Mouse (Mus musculus) midbrain, postnatal 0 days (tissue): Measurements from ENCODE around the gene Borcs8. TPM values are rescaled to one million over a fixed set of nuclear protein-coding genes. Genes with fewer than 3 reads are reported as not detected.
A peak's percentile ranks its signal among the peaks of the same experiment; 100 is the strongest.

Experiments
- ATAC-seq: fragments of 200-750 bp; cut with Nextera tagmentation; 2 replicates; pipeline ENCODE4 v1.8.0; 2017; ENCODE audit warnings: moderate number of reproducible peaks, mild to moderate bottlenecking, moderate TSS enrichment, moderate library complexity; ENCODE audit not compliant: low FRiP score
- DNase-seq: peaks from one replicate; pipeline ENCODE4 v3.0.0-alpha.2; 2015; ENCODE audit warnings: low spot score
- H3K27ac ChIP-seq: fragments of 300-500 bp; sonication (generic); 2 replicates; pipeline ENCODE4 v1.5.1; 2014; ENCODE audit warnings: low read depth, mild to moderate bottlenecking, low read length, mixed read lengths
- H3K27me3 ChIP-seq: fragments of 300-500 bp; sonication (generic); 2 replicates; pipeline ENCODE4 v1.6.1; 2014; ENCODE audit warnings: low read length, control low read depth, mixed read lengths; ENCODE audit not compliant: insufficient read depth
- H3K36me3 ChIP-seq: fragments of 300-500 bp; sonication (generic); 2 replicates; pipeline ENCODE4 v1.6.1; 2014; ENCODE audit warnings: low read length, control low read depth, mixed read lengths; ENCODE audit not compliant: insufficient read depth
- H3K4me1 ChIP-seq: fragments of 300-500 bp; sonication (generic); 2 replicates; pipeline ENCODE4 v1.6.1; 2014; ENCODE audit warnings: mild to moderate bottlenecking, control low read depth, antibody characterized with exemption, low read length, mixed read lengths; ENCODE audit not compliant: insufficient read depth
- H3K4me2 ChIP-seq: fragments of 300-500 bp; sonication (generic); 2 replicates; pipeline ENCODE4 v1.6.1; 2014; ENCODE audit warnings: low read depth, mild to moderate bottlenecking, low read length, mixed read lengths; ENCODE audit not compliant: poor library complexity, severe bottlenecking
- H3K4me3 ChIP-seq: fragments of 300-500 bp; sonication (generic); 2 replicates; pipeline ENCODE4 v1.5.1; 2014; ENCODE audit warnings: low read depth, mild to moderate bottlenecking, low read length, moderate library complexity
- H3K9ac ChIP-seq: fragments of 300-500 bp; sonication (generic); replicated peaks from 2 replicates; pipeline ENCODE4 v1.6.1; 2014; ENCODE audit warnings: mild to moderate bottlenecking, low read length, moderate library complexity, mixed read lengths; ENCODE audit not compliant: poor library complexity, severe bottlenecking
- H3K9me3 ChIP-seq: fragments of 300-500 bp; sonication (generic); 2 replicates; pipeline ENCODE4 v1.6.1; 2016; ENCODE audit warnings: low read length, control low read depth
- CTCF ChIP-seq: IDR thresholded peaks from 2 replicates; pipeline ENCODE4 v1.5.1; 2016; ENCODE audit warnings: antibody characterized with exemption, mild to moderate bottlenecking
- WGBS: fragments of 180-500 bp; shearing (Covaris S2); extraction: QIAGEN DNeasy Blood & Tissue Kit; methylation state at CpG from one replicate; pipeline ENCODE4 v1.1.7; 2014; 5-methylcytosine and 5-hydroxymethylcytosine counted together
- polyA plus RNA-seq: library from polyadenylated mRNA; unstranded; fragments of >200 nt; fragmentation: Nextera tagmentation; extraction: Ambion mirVana; gene quantifications from 2 replicates; pipeline ENCODE4 v1.2.1, GENCODE M21; 2015
- total RNA-seq: library from RNA; depleted of rRNA; stranded (reverse); fragments of >200 nt; gene quantifications from 2 replicates; pipeline ENCODE4 v1.2.3, GENCODE M21; 2014

Gene Borcs8
- total and polyA plus RNA-seq, 2 experiments from 2014 or later: 49.8 to 91.1 TPM

GRCm38 (mm10) chr8:70137890-70138289, 1.4 kb upstream of the Borcs8 start:
- WGBS: 76% methylated on average over 4 of the region's 4 CpGs
- peaks cover 33% of the 10 kb centered on the region for H3K36me3 ChIP-seq
- no peak overlapping the region for H3K27ac ChIP-seq
- no peaks in the 10 kb centered on the region for H3K9me3 ChIP-seq
- DNase-seq (no peak), ATAC-seq (no peak)
- peak overlapping the region; percentile 77 for H3K4me2 ChIP-seq
- no peak overlapping the region for H3K4me3 ChIP-seq
- H3K27me3 ChIP-seq: no peaks in the 10 kb centered on the region
- no peak for TF ChIP-seq CTCF
- 0 out of 2 replicates have a peak overlapping the region, but pooled peaks have one; percentile 9 for H3K9ac ChIP-seq
- H3K4me1 ChIP-seq: peaks cover 7% of the 10 kb centered on the region

- H3K9me3 ChIP-seq: no peaks in the 10 kb centered on the region
- ATAC-seq: no peak
- peaks cover 30% of the 10 kb centered on the region for H3K36me3 ChIP-seq
- DNase-seq: peak; percentile 4
- peak overlapping the region; percentile 58 for H3K4me3 ChIP-seq
- peak overlapping the region; percentile 73 for H3K9ac ChIP-seq
- H3K4me2 ChIP-seq: peak overlapping the region; percentile 77
- peaks cover 7% of the 10 kb centered on the region for H3K4me1 ChIP-seq
- peak overlapping the region; percentile 83 for H3K27ac ChIP-seq
- H3K27me3 ChIP-seq: no peaks in the 10 kb centered on the region
- no peak for TF ChIP-seq CTCF
- 8% methylated on average over 9 of the region's 9 CpGs for WGBS
These were observed 682 bp downstream of the Borcs8 start for GRCm38 (mm10) chr8:70139981-70140380.

GRCm38 (mm10) chr8:70147678-70148607, 8.6 kb downstream of the Borcs8 start:
- Histone ChIP-seq H3K9me3 (no peaks in the 10 kb centered on the region), H3K4me1 (no peaks in the 10 kb centered on the region), H3K9ac (no peak overlapping the region), H3K27me3 (no peaks in the 10 kb centered on the region), H3K4me3 (no peak overlapping the region), H3K4me2 (no peak overlapping the region), H3K27ac (no peak overlapping the region), H3K36me3 (peaks cover 33% of the 10 kb centered on the region)
- DNase-seq (no peak), ATAC-seq (no peak)
- no peak for TF ChIP-seq CTCF
- WGBS: 89% methylated on average over 7 of the region's 7 CpGs

GRCm38 (mm10) chr8:70150158-70150557, 10.9 kb downstream of the Borcs8 start:
- TF ChIP-seq CTCF: no peak
- Histone ChIP-seq H3K4me1 (no peaks in the 10 kb centered on the region), H3K36me3 (peaks cover 20% of the 10 kb centered on the region), H3K9me3 (no peaks in the 10 kb centered on the region), H3K27me3 (no peaks in the 10 kb centered on the region), H3K9ac (no peak overlapping the region), H3K4me2 (no peak overlapping the region), H3K27ac (no peak overlapping the region), H3K4me3 (no peak overlapping the region)
- ATAC-seq (peak; percentile 6; the same call in 1 of the 2 replicates), DNase-seq (no peak)
- WGBS: 18% methylated on average over 13 of the region's 13 CpGs

GRCm38 (mm10) chr8:70152537-70153257, 13.4 kb downstream of the Borcs8 start:
- ATAC-seq: peak; percentile 68
- peak; percentile 75 for DNase-seq
- no peaks in the 10 kb centered on the region for H3K27me3 ChIP-seq
- no peak overlapping the region for H3K27ac ChIP-seq
- no peak overlapping the region for H3K9ac ChIP-seq
- no peak for TF ChIP-seq CTCF
- no peaks in the 10 kb centered on the region for H3K36me3 ChIP-seq
- H3K9me3 ChIP-seq: no peaks in the 10 kb centered on the region
- peak overlapping the region; percentile 43 for H3K4me2 ChIP-seq
- no peaks in the 10 kb centered on the region for H3K4me1 ChIP-seq
- no peak overlapping the region for H3K4me3 ChIP-seq
- WGBS: 13% methylated on average over 19 of the region's 22 CpGs
